Mouse (Mus musculus): ENCODE measurements at regions not wholly inside any gene's neighbourhood (a gene's known extent, or its start where the extent isn't known, plus 50 kb on each side); places are given as distances from the start of the nearest gene placed in this dataset.
A peak's percentile ranks its signal among the peaks of the same experiment; 100 is the strongest.

DNA sequence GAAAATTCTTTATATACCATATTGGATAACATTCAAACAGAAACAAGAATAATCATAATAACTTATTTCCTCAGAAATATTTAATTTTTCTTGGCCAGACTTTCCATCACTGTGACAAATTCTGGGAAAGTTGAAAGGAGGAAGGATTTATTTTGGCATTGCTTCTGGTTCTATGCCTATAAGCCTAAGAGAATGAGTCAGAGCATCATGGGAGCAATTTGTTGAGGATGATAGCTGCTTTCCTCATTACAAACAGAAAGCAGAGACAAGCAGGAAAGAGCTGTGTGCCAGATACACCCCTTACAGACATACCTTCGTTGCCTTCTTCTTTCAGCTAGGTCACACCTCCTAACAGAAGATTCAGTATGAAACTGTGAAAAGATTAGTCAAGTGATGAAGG is 115.3 kb downstream of the Rgs21 start:
- no peak for DNase-seq (ENCODE audit: low read depth, low spot score)

DNA sequence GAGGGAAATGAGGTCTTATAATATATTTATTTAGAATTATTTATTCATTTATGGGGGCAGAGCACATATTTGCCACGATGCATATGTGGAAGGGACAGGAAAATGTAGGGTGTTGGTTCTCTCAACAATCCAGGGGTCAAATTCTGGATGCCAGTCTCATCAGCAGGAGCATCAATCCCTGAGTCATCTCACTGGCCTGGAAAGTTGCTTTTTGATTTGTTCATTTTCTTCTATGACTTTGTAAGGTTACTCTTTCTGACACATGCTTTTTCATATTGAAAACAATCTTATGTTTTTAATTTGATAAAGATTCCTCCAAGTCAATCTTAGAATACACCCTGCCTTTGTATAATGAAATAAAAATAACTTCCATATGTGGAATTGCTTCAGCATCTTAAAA is 115.7 kb downstream of the Rgs21 start:
- no peak for DNase-seq (ENCODE audit: low read depth, low spot score)

GRCm38 (mm10) chr1:144436617-144437016 is 130.8 kb downstream of the Rgs21 start:
- DNase-seq (ENCODE audit: low read depth, low spot score) = no peak

DNA sequence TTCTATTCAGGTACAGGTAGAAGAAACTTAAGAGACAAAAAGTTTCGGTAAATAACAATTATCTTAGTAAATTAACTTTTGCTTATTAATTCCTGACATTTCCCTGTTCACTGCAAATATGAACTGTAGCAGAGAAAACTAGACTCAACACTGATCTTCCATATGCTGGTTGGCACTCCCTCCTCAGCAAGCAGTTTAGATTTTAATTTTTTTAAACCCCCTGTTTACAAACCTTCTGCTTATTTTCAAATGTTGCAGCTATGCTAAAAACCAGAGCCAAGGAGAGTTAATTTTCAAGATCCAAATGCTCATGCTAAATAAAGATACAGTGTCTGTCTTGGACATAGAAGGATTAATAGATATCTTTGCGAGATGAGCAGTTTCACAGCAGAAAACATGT is 134.7 kb downstream of the Rgs21 start:
- DNase-seq (ENCODE audit: low read depth, low spot score) = no peak

DNA sequence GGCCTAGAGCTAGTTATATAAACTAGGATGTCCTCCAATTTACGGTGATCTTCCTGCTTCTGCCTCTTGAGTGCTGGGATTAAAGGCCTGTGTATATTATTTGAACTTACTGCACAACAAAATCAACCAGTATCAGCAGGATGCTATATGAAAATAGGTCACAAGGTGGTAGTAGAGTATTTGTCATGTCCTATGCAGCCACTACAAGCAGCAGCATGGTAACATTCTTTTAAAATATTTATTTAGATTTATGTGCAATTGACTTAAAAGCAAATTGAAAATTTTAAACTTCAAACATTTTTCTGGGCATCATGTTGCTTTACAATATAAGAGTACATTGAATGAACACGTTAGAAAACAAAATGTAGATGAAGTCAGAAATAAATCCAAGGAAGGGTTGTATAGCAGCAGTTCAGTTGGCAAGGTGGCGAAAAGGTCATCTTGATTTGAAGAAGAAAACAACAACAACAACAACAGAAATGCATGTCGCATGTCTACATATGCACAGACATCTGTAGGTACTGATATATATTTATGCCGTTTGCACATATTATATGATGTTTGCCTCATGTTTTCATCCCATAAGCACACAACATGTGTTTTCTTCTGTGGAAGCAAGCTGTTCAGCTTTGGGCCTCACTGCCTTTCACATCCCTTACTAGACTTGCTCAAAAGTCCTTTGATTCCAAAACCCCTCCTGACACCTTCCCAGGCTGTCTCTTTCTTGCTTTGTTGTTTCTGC is 135.8 kb downstream of the Rgs21 start:
- DNase-seq (ENCODE audit: low read depth, low spot score) = no peak

DNA sequence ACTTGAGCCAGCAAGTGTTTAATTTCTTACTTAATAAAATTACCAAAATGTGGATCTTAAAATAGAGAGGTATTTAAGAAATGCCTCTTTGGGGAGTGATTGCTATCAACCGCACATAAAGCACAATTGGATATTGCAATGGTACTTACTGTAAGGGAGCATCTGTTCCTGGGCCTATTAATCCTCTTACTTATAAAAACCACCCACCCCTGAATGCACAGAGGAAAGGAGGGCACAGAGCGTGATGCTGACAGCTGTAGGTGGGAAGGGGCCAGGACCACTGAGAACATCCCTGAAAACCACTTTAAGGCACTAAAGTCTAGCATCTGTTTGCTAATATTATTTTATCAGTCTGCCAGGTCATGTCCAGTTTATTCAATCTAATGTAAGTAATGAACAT is 146.1 kb downstream of the Rgs21 start:
- no peak for DNase-seq (ENCODE audit: low read depth, low spot score)

- peak; percentile 81 for DNase-seq (ENCODE audit: low read depth, low spot score)
Observed at GRCm38 (mm10) chr1:144406387-144407383, 157.6 kb upstream of the Rgs1 start.

GRCm38 (mm10) chr1:144405724-144406123 is 156.7 kb upstream of the Rgs1 start:
- DNase-seq (ENCODE audit: low read depth, low spot score) = no peak

DNA sequence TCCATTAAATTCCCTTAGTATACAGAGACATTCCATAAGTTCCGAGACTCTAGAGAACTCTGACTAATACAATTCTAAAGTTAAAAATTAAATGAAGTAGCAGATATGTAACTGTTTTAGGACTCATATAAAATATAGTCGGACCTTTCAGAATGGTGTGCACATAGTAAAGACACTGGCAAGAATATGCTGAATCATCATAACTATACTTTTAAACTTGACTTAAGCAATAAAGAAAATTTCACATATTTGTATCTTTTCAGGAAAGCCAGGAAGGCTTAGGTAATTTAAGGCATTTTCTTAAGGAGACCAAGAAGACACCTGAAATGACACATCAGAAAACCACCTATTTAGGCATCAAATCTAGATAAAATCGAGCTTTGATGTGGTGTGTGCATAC is 156.0 kb upstream of the Rgs1 start:
- DNase-seq (ENCODE audit: low read depth, low spot score) = no peak

DNA sequence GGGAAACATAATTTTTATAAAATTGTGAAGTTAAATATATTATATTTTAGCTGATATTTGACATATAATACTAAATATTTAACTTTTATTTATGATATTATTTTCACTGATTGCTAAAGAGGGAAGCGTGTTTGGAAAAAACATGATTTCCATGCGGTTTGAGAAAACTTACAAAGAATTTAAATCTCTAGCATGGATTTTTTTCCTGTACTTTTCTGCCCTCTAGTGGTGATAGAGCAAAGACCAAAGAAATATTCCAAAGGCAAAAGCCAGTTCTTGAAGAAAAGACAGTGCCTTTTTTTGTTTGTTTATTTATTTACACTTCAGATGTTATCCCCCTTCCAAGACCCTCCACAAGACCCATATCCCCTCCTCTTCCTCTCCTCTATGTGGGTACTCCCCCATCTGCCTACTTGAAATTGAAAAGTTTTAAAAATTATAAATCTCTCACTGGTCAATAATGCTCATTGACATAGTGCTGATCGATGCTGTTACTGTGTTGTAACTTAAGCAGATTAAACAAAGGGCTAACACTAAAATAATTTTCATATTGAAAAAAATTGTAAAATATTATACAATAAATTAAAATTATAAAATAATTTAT is 131.1 kb upstream of the Rgs1 start:
- peak; percentile 37 for DNase-seq (ENCODE audit: low read depth, low spot score)

GRCm38 (mm10) chr1:144374121-144374520 is 125.1 kb upstream of the Rgs1 start:
- no peak for DNase-seq (ENCODE audit: low read depth, low spot score)

GRCm38 (mm10) chr1:144367492-144367891 is 118.5 kb upstream of the Rgs1 start:
- DNase-seq (ENCODE audit: low read depth, low spot score) = no peak

GRCm38 (mm10) chr1:144355560-144356310 is 106.7 kb upstream of the Rgs1 start:
- no peak for DNase-seq (ENCODE audit: low read depth, low spot score)

GRCm38 (mm10) chr1:144355041-144355440 is 106.0 kb upstream of the Rgs1 start:
- no peak for DNase-seq (ENCODE audit: low read depth, low spot score)

- DNase-seq (ENCODE audit: low read depth, low spot score) = no peak
Observed at GRCm38 (mm10) chr1:144353320-144353719, 104.3 kb upstream of the Rgs1 start.

GRCm38 (mm10) chr1:144343820-144344219 is 94.8 kb upstream of the Rgs1 start:
- no peak for DNase-seq (ENCODE audit: low read depth, low spot score)

DNA sequence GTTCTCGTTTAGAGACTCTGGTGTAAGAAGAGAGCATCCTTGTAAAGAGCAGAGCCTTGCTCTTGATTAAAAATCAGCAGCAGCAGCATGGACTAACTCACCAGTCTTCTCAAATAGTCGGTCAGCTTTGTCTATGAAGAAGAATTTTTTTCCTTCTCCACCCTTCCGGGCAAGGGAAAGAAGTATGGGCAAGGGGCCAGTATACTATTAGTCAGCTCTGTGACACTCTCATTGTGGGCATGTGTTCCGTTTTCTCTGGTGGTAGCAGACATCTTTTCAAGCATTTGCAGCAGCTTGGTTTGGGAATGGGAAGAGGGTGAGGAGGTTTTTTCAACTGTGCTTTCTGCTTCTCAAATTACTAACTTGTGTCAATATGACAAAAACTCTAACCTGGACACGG is 94.3 kb upstream of the Rgs1 start:
- no peak for DNase-seq (ENCODE audit: low read depth, low spot score)

GRCm38 (mm10) chr1:144337572-144337971 is 88.5 kb upstream of the Rgs1 start:
- DNase-seq (ENCODE audit: low read depth, low spot score) = no peak

- DNase-seq (ENCODE audit: low read depth, low spot score) = no peak
Observed at GRCm38 (mm10) chr1:144330365-144331050, 81.5 kb upstream of the Rgs1 start.

DNA sequence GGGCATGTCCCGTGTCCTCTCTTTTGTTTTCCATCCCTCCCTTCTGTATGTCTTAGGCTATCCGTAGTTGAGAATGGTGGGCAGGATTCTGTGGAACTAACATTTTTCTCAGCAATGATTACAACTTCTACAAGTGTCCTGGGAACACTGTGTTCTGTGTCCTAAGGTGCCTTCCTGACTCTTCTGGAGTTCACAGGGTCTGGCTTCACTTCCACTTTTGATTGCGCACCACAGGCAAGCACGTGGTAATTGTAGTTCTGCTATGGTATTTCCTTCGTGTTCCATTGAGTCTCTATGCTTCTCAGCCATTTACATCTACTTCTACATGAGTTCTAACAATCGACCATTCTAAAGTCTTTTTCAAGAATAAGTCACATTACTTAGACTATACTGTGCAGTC is 70.4 kb upstream of the Rgs1 start:
- no peak for DNase-seq (ENCODE audit: low read depth, low spot score)

DNA sequence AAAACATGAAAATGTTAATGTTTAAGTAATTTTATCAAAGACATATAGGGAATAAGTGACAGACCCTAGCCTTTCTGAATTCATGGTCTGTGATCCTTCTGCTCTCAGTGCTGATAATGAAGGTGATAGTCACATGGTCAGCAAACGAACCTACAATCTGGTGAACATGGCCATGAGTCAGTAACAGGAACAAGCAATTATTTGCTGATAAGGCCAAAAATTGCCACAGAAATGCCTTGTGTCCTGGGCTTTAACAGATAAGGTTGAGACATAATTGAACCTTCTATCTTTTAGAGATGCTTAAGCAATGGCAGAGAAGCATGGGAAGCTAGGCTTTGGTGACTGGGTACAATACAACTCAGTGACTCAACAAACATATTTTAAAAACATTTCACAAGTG is 69.2 kb upstream of the Rgs1 start:
- DNase-seq (ENCODE audit: low read depth, low spot score) = no peak
